Mouse (Mus musculus) bone marrow, adult 2 months (tissue): ENCODE data around the gene Fkbp15. TPM values are rescaled to one million over a fixed set of nuclear protein-coding genes. Genes with fewer than 3 reads are reported as not detected.
A peak's percentile ranks its signal among the peaks of the same experiment; 100 is the strongest.

Experiments used
- H3K27ac ChIP-seq: fragments of 200-500 bp; 2 replicates; pipeline ENCODE4 v1.5.1; 2012; ENCODE audit warnings: low read depth, mild to moderate bottlenecking, control low read depth, inconsistent platforms, low read length; ENCODE audit not compliant: control insufficient read depth, poor library complexity, insufficient read depth
- H3K4me1 ChIP-seq: fragments of 200-500 bp; 2 replicates; pipeline ENCODE4 v1.6.1; 2011; ENCODE audit warnings: low read length; ENCODE audit not compliant: control insufficient read depth, insufficient read depth
- H3K4me3 ChIP-seq: fragments of 200-500 bp; replicated peaks from 2 replicates; pipeline ENCODE3; 2011; ENCODE audit warnings: mild to moderate bottlenecking, low read depth, low read length, control low read depth; ENCODE audit not compliant: control insufficient read depth
- CTCF ChIP-seq: fragments of 200-500 bp; IDR thresholded peaks from 2 replicates; pipeline ENCODE4 v1.5.1; 2011; ENCODE audit warnings: low read length, control low read depth; ENCODE audit not compliant: control insufficient read depth, insufficient read depth
- POLR2A ChIP-seq: fragments of 200-500 bp; IDR thresholded peaks from 2 replicates; pipeline ENCODE4 v1.6.1; 2011; ENCODE audit warnings: low read depth, mild to moderate bottlenecking, control low read depth, low read length, borderline replicate concordance; ENCODE audit not compliant: control insufficient read depth
- WGBS: fragments of 180-500 bp; shearing (Covaris S2); methylation state at CpG from one replicate; pipeline ENCODE4 v1.1.7; 2018; 5-methylcytosine and 5-hydroxymethylcytosine counted together
- polyA plus RNA-seq: library from polyadenylated mRNA; stranded (reverse); fragments of >200 nt; gene quantifications from 2 replicates; pipeline ENCODE4 v1.2.4, GENCODE M21; 2011; ENCODE audit warnings: low replicate concordance; ENCODE audit not compliant: missing spikeins, insufficient read depth, insufficient read length

Fkbp15 gene
- 13.2 and 32.9 TPM in 2 replicates for polyA plus RNA-seq

DNA sequence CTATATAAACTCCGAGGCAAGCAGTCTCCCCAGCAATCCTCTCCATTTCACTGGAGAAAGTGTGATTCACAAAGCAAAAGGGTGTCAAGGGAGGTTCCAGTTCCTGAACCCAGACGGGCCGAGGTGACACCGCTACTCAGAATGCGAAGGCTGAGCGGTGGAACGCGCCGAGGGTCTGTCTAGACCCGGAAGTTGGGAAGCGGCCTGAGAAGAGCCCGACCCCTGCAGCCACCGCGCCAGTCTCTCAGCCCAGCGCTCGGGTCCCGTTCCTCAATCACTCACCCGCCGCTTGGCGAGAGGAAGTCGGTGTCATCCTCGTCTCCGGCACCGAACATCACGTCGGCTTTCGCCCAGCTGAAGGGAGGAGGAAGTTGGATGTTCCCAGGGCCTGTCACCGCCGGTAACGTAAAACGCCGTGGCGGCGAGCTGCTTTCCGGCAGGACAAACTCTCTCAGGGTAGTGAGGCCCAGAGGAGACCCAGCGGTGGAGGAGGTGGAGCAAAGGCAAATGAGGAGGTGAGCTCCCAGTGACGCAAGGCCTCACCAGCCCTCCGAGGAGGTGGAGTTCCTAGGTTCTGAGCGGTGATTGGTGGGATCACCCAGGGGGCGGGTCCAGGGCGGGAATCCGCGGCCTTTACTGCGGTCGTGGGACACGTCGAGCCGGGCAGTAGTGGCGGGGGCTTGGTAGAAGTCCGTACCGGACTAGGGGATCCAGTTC, at the start of gene Fkbp15, which contains the start of gene Slc31a1:
TSS of gene Fkbp15 (minus strand) at position 461 of the 717 bp plus-strand sequence.
TSS of gene Slc31a1 (plus strand) at position 640 of the 717 bp plus-strand sequence.
- under 1% methylated on average over 51 of the region's 51 CpGs for WGBS
- TF ChIP-seq POLR2A = peak; percentile 77
- no peak for TF ChIP-seq CTCF
- Histone ChIP-seq H3K27ac (peak within 1 kb of the TSS; percentile 95), H3K4me1 (peaks cover 2% of the 10 kb centered on the region; the same call in 1 of the 2 replicates), H3K4me3 (peak within 1 kb of the TSS; percentile 98)

DNA sequence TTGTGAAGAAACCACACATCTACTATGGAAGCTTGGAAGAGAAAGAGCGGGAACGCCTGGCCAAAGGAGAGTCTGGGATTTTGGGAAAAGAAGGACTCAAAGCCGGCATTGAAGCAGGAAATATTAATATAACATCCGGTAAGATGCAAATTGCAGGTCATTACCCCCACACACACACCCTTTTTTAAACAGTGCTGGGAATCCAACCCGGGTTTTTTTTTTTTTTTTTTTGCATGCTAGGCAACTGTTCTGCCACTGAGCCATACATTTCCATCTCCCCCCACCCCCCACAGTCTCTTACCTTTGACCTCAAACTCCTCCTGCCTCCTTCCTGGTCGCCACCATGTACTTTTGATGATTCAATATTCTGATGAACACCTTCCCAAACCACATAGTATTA, 49.3 kb upstream of the Fkbp15 start:
- TF ChIP-seq CTCF = no peak
- TF ChIP-seq POLR2A = no peak
- Histone ChIP-seq H3K4me1 (no peaks in the 10 kb centered on the region), H3K4me3 (peak overlapping the region; percentile 90), H3K27ac (no peak overlapping the region)
- WGBS = 32% methylated on average over 6 of the region's 6 CpGs

DNA sequence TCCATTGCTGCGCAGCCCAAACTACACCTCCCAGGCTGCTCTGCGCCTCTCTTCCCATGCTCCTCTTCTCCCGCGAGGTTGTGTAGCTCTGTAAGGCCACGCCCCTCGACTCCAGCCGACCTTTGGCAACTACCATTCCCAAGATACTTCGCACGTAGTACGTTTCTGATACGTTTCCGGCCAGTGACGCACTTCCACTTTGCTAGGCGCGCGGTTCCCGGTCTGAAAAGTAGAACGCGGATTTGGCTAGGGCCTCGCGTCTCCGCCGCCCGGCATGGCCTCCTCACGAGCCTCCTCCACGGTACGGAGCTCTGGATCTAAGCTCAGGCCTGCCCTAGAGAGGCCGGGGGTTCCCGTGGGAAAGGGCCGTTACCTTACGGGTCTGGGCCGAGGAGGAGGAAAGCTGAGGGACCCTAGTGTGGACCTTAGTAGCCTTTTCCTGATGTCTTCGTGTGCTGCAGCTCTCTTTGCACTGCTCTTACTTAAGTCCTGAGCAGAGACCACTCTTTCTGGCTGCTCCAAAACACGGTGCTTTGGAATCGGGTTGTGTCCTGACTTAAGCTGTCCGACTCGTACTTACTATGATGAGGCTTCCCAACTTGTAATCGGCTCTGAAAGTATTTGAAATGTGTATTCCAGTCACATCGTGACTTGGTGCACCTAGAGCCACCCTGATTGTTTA, 48.4 kb upstream of the Fkbp15 start, which contains the start of the genes Cdc26 and Prpf4:
TSS of gene Cdc26 (minus strand) at position 42 of the 682 bp plus-strand sequence.
TSS of gene Prpf4 (plus strand) at position 197 of the 682 bp plus-strand sequence.
- under 1% methylated on average over 39 of the region's 39 CpGs for WGBS
- H3K4me3 ChIP-seq = peak within 1 kb of the TSS; percentile 90

DNA sequence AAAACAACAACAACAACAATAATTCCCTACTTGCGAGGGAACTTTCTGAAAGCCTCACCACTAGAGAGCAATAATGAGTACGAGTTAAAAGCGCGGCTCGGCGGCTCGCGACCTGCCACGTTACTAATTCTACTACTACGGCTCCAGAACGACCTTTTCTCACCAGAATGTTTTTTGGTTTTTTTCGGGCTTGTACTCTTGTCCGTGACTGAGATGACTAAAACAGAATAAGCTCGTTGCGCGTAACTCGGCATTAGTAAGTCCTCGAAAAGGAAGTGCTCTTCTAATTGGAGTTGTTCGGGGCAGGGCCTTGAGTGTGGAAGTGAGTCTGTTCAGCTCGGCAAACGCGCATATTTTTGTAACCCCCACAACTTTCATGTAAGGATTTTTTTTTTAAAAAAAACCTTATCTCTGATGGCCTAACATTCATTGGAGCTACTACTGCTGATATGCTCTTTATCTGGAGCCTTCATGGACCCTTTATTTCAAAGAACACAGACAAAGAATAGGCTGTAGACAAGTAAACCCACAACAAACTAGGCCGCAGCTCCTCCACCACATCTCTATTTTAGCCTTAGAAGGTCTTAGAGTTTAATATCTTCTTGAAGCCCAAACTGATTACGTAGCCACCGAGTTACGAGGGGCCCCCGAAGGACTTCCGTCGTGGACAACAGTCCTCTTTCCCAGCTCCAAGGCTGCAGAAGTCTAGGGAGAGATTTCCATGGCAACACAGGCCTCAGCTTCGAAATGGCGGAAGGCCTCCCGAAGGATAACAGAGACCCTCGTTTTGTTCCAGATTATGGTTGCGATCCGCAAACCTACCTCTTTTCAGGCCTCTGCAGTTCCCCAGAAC, 47.6 kb upstream of the Fkbp15 start:
- under 1% methylated on average over 35 of the region's 35 CpGs for WGBS
- no peaks in the 10 kb centered on the region for H3K4me1 ChIP-seq
- H3K4me3 ChIP-seq = peak overlapping the region; percentile 90
- TF ChIP-seq POLR2A (no peak; the same call in 1 of the 2 replicates), CTCF (peak; percentile 53)
- H3K27ac ChIP-seq = peak overlapping the region; percentile 52

More for the DNA sequence above, 48.4 kb upstream of the Fkbp15 start, which contains the start of the genes Cdc26 and Prpf4:
- TF ChIP-seq POLR2A (peak; percentile 86; the same call in 1 of the 2 replicates), CTCF (no peak)
- H3K27ac ChIP-seq = peak within 1 kb of the TSS; percentile 68
- H3K4me1 ChIP-seq = no peaks in the 10 kb centered on the region

DNA sequence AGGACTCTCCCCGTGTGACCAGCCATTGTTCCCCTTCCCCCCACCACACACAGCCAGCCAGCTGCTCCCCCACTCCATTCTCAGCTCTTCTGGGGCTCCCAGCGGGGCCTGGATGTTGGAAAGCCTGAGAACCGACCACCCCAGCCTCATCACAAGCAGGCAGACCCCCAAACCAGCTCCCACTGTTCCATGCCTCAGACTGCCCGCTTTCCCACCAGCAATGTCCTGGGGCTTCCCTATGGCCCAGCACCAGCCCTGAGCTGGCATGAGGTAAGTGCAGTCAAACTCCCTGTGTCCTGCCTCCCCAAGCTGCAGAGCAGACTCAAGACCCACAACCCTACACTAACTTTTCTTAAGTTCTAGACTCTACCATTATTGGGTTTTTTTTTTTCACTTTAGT, 45.8 kb upstream of the Fkbp15 start:
- no peak overlapping the region for H3K27ac ChIP-seq
- H3K4me1 ChIP-seq = no peaks in the 10 kb centered on the region
- TF ChIP-seq CTCF = no peak
- TF ChIP-seq POLR2A = no peak
- WGBS = 75% methylated on average over 4 of the region's 4 CpGs
- no peak overlapping the region for H3K4me3 ChIP-seq

DNA sequence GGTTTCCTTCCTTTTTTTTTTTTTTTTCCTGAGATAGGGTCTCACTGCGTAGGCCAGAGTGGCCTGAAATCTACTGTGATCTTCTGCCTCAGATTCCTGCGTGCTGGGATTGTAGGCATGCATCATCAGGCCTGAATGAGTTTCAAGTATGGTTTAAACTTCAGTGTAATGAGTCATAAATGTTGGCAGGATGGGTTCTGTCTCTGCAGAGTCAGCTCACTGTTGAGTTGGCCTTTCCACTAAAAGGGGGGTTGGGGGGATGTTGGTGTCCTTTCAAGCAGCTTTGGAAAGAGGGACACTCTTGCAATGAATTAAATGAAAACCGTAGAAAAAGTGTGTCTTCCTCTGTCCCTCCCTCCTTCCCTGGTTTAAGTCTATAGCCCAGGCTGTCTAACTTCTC, 38.6 kb upstream of the Fkbp15 start:
- WGBS = 87% methylated on average over 3 of the region's 3 CpGs
- no peak overlapping the region for H3K27ac ChIP-seq
- H3K4me1 ChIP-seq = peaks cover 2% of the 10 kb centered on the region; the same call in 1 of the 2 replicates
- TF ChIP-seq CTCF (no peak), POLR2A (no peak)
- no peak overlapping the region for H3K4me3 ChIP-seq

DNA sequence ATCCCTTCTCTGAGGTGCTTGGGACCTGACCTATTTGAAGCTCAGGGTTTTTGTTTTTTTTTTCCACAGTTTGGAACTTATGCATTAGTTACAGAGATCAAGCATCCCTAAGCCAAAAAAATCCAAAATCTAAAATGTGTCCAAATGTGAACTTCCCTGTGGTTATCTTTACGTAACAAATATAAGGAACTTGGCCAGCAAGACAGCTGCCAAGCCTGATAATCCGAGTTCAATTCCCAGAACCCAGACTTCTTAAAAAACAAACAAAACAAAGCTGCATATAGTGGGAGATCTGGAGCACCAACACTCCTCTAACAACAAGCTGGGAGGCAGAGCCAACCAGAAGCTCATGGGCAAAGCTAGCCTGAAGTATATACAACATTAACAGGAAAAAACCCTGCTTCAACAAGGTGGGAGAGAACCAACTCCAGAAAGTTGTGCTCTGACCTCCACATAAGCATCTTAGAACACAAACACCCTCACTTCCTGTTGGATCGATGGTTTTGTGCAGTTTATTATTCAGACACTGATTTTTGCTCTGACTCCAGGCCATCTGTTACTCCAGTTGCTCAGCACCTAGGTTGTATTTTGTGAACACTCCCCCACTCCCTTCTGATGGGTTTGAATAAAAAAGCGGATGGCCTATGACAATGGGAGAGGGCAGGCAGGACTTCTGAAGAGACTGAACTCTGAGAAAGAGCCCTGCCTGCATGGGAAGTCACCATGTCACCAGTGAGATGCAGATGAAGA, 37.4 kb upstream of the Fkbp15 start:
- no peak overlapping the region for H3K27ac ChIP-seq
- no peak for TF ChIP-seq CTCF
- H3K4me3 ChIP-seq = no peak overlapping the region
- H3K4me1 ChIP-seq = peaks cover 2% of the 10 kb centered on the region; the same call in 1 of the 2 replicates
- WGBS = 49% methylated on average over 4 of the region's 4 CpGs

DNA sequence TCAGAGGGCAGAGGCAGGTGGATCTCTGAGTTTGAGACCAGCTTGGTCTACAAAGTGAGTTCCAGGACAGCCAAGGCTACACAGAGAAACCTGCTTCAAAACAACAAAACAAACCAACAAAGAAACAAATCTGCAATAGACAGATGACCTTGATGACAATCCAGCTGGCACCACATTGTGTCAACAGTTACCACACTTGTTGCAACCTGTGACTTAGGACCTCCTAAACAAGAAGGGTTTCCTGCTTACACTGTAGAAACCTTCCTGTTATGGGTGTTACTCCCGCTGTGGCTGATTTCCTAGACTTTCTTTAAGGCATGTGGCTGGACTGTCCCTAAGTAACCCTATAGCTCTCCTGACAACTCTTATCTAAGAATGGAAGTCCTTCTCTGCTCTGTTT, 35.5 kb upstream of the Fkbp15 start:
- Histone ChIP-seq H3K27ac (no peak overlapping the region), H3K4me1 (peaks cover 6% of the 10 kb centered on the region), H3K4me3 (no peak overlapping the region)
- WGBS = 45% methylated on average over 1 of the region's 1 CpGs
- TF ChIP-seq POLR2A (no peak), CTCF (no peak)
